Mouse (Mus musculus) liver, embryonic 11.5 days (tissue): Measurements from ENCODE around the gene Lect2. TPM values are rescaled to one million over a fixed set of nuclear protein-coding genes. Genes with fewer than 3 reads are reported as not detected.

ENCODE experiments used
- ATAC-seq: fragments of 200-750 bp; cut with Nextera tagmentation; replicated peaks from 2 replicates; pipeline ENCODE4 v1.8.0; 2017; ENCODE audit warnings: moderate number of reproducible peaks, mild to moderate bottlenecking, moderate TSS enrichment, moderate library complexity; ENCODE audit not compliant: low FRiP score
- DNase-seq: peaks from one replicate; pipeline ENCODE4 v3.0.0-alpha.2; 2017; ENCODE audit warnings: low spot score
- H3K27ac ChIP-seq: fragments of 300-500 bp; sonication (generic); 2 replicates; pipeline ENCODE4 v1.5.1; 2014; ENCODE audit warnings: mild to moderate bottlenecking, low read depth, low read length, control low read depth
- H3K27me3 ChIP-seq: fragments of 300-500 bp; sonication (generic); replicated peaks from 2 replicates; pipeline ENCODE4 v1.6.1; 2014; ENCODE audit warnings: low read length, mixed read lengths; ENCODE audit not compliant: control insufficient read depth, insufficient read depth
- H3K36me3 ChIP-seq: fragments of 300-500 bp; sonication (generic); 2 replicates; pipeline ENCODE4 v1.6.1; 2014; ENCODE audit warnings: mild to moderate bottlenecking, low read length, moderate library complexity, mixed read lengths; ENCODE audit not compliant: control insufficient read depth, insufficient read depth
- H3K4me1 ChIP-seq: fragments of 300-500 bp; sonication (generic); replicated peaks from 2 replicates; pipeline ENCODE4 v1.6.1; 2014; ENCODE audit warnings: low read length, mixed read lengths; ENCODE audit not compliant: control insufficient read depth, insufficient read depth
- H3K4me2 ChIP-seq: fragments of 300-500 bp; sonication (generic); 2 replicates; pipeline ENCODE4 v1.6.1; 2014; ENCODE audit warnings: mild to moderate bottlenecking, control low read depth, moderate library complexity
- H3K4me3 ChIP-seq: fragments of 300-500 bp; sonication (generic); 2 replicates; pipeline ENCODE4 v1.5.1; 2014; ENCODE audit warnings: low read depth, low read length, control low read depth
- H3K9ac ChIP-seq: fragments of 300-500 bp; sonication (generic); 2 replicates; pipeline ENCODE4 v1.6.1; 2014; ENCODE audit warnings: low read depth, low read length, control low read depth
- H3K9me3 ChIP-seq: fragments of 300-500 bp; sonication (generic); 2 replicates; pipeline ENCODE4 v1.6.1; 2016; ENCODE audit warnings: low read length, inconsistent platforms, mixed read lengths; ENCODE audit not compliant: control insufficient read depth
- WGBS: fragments of 180-500 bp; shearing (Covaris S2); extraction: QIAGEN DNeasy Blood & Tissue Kit; methylation state at CpG from one replicate; pipeline ENCODE4 v1.1.7; 2014; 5-methylcytosine and 5-hydroxymethylcytosine counted together
- polyA plus RNA-seq: library from polyadenylated mRNA; unstranded; fragments of >200 nt; fragmentation: Nextera tagmentation; extraction: Ambion mirVana; gene quantifications from 2 replicates; pipeline ENCODE4 v1.2.1, GENCODE M21; 2014

Lect2 gene
- polyA plus RNA-seq, 1 experiment from 2014 or later: 31.8 TPM

DNA sequence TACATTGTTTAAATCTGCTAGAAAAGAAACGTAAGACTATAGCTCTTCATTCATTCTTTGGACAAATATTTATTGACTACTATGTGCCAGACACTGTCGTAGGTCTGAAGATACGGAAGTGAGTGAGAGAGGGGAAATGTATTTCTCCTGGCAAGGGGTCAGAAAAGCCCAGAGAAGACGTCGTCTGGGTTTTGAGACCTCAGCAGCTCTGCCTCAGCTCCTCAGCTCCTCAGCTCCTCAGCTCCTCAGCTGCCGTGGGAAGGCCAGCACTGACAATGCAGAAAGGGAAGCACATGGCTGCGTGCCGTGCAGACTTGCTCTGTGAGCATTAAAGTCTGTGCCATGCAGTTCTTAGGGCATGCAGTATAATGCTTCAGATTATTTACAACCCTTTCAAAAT is 18.6 kb downstream of the Lect2 start:
- 49% methylated on average over 8 of the region's 8 CpGs for WGBS
- Histone ChIP-seq H3K27me3 (no peaks in the 10 kb centered on the region), H3K4me2 (no peak overlapping the region), H3K36me3 (no peaks in the 10 kb centered on the region), H3K9ac (no peak overlapping the region), H3K9me3 (no peaks in the 10 kb centered on the region), H3K27ac (no peak overlapping the region), H3K4me1 (no peaks in the 10 kb centered on the region), H3K4me3 (no peak overlapping the region)
- DNase-seq: peak; percentile 17
- ATAC-seq: no peak

DNA sequence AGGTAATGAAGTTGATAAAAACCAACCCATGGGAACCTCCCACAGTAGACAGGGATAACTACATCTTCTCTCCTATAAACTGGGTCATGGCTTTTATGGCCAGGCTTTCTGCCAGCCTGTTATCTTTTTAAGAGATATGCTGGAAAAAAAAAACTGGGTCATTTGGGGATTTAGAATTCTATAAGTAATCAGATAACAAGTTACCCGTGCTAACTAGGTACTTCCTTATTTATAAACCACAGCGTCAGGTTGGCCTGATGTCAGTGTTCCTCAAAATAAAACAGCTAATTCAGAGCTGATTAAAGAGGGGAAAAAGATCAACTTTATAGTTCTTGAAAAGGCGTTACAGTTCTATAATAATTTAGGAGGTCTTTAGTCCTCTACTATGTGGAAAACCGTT is 19.3 kb downstream of the Lect2 start:
- Histone ChIP-seq H3K9me3 (no peaks in the 10 kb centered on the region), H3K4me3 (no peak overlapping the region), H3K36me3 (no peaks in the 10 kb centered on the region), H3K4me2 (no peak overlapping the region), H3K27me3 (no peaks in the 10 kb centered on the region), H3K4me1 (no peaks in the 10 kb centered on the region), H3K9ac (no peak overlapping the region), H3K27ac (no peak overlapping the region)
- ATAC-seq (no peak), DNase-seq (no peak)
- 54% methylated on average over 4 of the region's 4 CpGs for WGBS

DNA sequence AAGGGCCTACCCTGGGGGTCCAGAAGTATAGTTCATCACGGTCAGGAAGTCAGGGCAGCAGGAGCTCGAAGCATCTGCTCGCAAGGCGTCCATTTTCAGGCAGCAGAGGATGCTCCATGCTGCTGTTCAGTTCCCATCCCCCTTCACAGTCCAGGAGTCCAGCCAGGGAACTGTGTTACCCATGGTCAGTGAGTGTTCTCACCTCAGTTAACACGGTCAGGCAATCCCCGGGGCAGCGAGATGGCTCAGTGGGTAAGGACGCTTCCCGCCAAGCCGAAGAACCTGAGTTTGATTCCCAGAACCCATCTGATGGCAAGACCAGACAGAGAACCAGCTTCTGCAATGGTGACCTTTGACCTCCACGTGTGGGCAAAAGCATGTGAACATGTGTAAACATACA is 20.0 kb downstream of the Lect2 start:
- WGBS: 91% methylated on average over 11 of the region's 11 CpGs
- H3K4me1 ChIP-seq: no peaks in the 10 kb centered on the region
- no peak for DNase-seq
- H3K9ac ChIP-seq: no peak overlapping the region
- H3K27ac ChIP-seq: no peak overlapping the region
- no peaks in the 10 kb centered on the region for H3K9me3 ChIP-seq
- H3K4me2 ChIP-seq: no peak overlapping the region
- no peak for ATAC-seq
- no peak overlapping the region for H3K4me3 ChIP-seq
- H3K36me3 ChIP-seq: no peaks in the 10 kb centered on the region
- H3K27me3 ChIP-seq: no peaks in the 10 kb centered on the region

GRCm38 (mm10) chr13:56527846-56528245 is 20.5 kb downstream of the Lect2 start:
- Histone ChIP-seq H3K27me3 (no peaks in the 10 kb centered on the region), H3K4me1 (no peaks in the 10 kb centered on the region), H3K36me3 (no peaks in the 10 kb centered on the region), H3K4me3 (no peak overlapping the region), H3K9me3 (no peaks in the 10 kb centered on the region), H3K4me2 (no peak overlapping the region), H3K27ac (no peak overlapping the region), H3K9ac (no peak overlapping the region)
- DNase-seq (no peak), ATAC-seq (no peak)
- WGBS: 90% methylated on average over 7 of the region's 7 CpGs

DNA sequence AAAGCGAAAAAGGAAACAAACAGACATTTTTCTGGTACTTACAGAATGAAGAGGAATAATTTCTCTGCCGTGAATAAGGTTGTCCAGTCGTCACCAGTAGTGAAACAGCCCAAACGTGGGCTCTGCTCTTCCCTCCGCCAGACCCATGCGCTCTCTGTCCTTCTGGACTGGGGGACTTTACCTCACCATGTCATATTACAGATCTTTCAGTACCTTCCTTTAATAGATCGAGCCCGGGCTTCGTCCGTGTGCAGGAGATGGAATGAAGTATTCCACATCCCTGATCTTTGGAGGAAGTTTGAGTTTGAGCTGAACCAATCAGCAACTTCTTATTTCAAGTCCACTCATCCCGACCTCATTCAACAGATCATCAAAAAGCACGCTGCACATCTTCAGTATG is 21.4 kb downstream of the Lect2 start:
- H3K27ac ChIP-seq: no peak overlapping the region
- ATAC-seq (no peak), DNase-seq (no peak)
- no peaks in the 10 kb centered on the region for H3K27me3 ChIP-seq
- WGBS: 75% methylated on average over 12 of the region's 12 CpGs
- no peaks in the 10 kb centered on the region for H3K4me1 ChIP-seq
- no peaks in the 10 kb centered on the region for H3K36me3 ChIP-seq
- no peaks in the 10 kb centered on the region for H3K9me3 ChIP-seq
- no peak overlapping the region for H3K4me2 ChIP-seq
- H3K4me3 ChIP-seq: no peak overlapping the region
- H3K9ac ChIP-seq: no peak overlapping the region

DNA sequence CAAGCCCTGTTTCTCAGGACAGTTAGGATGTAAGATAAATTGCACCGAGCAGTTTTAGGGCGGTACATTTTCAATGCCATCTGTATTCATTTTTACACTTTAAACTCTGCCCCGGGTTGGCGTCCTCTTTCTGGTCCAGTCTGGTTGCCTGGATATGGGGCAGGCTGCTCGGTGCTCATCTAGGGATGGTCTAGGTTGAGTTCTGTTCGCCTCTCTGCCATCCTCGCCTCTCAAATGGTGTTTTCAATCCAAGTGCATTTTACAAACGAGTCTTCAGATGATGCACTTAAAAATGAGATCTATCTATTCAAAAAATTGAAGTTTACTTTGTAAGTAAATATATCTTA is 25.5 kb downstream of the Lect2 start:
- Histone ChIP-seq H3K4me1 (no peaks in the 10 kb centered on the region), H3K36me3 (no peaks in the 10 kb centered on the region), H3K4me2 (peak overlapping the region; percentile 97), H3K27ac (no peak overlapping the region), H3K27me3 (no peaks in the 10 kb centered on the region), H3K4me3 (peak overlapping the region; percentile 56), H3K9me3 (no peaks in the 10 kb centered on the region), H3K9ac (peak overlapping the region; percentile 66)
- 7% methylated on average over 8 of the region's 8 CpGs for WGBS
- DNase-seq: no peak
- ATAC-seq: no peak

GRCm38 (mm10) chr13:56522081-56522820 is 26.1 kb downstream of the Lect2 start, which contains the start of gene Fbxl21:
Gene Fbxl21 (plus strand): TSS chr13:56522472.
- DNase-seq: peak; percentile 98
- H3K4me3 ChIP-seq: peak within 1 kb of the TSS; percentile 56
- no peaks in the 10 kb centered on the region for H3K36me3 ChIP-seq
- no peaks in the 10 kb centered on the region for H3K4me1 ChIP-seq
- H3K4me2 ChIP-seq: peak within 1 kb of the TSS; percentile 97
- peak; percentile 98 for ATAC-seq
- peak within 1 kb of the TSS; percentile 66 for H3K9ac ChIP-seq
- H3K9me3 ChIP-seq: no peaks in the 10 kb centered on the region
- no peaks in the 10 kb centered on the region for H3K27me3 ChIP-seq
- H3K27ac ChIP-seq: no peak within 1 kb of the TSS
- WGBS: 2% methylated on average over 56 of the region's 56 CpGs

DNA sequence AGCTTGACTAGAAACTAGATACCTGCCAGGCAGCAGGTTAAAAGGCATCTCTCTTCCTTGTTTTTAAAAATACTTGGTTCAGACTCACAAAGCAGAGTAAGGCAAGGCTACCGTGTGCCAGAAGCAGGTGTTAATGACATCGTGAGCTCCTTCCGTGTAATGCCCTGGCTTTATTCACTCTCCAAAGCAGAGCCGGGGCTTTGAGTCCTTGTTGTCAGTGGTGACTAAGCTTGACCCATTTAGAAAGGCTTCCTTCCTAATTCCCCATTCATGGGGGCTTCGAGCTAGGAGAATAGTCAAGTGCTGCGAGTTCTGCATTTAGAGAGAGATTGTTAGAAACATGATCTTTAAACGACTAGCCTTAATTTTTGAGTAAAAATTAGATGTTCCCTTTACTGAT is 31.5 kb downstream of the Lect2 start:
- no peaks in the 10 kb centered on the region for H3K27me3 ChIP-seq
- ATAC-seq: no peak
- no peak overlapping the region for H3K4me2 ChIP-seq
- no peak overlapping the region for H3K4me3 ChIP-seq
- no peak overlapping the region for H3K27ac ChIP-seq
- H3K36me3 ChIP-seq: no peaks in the 10 kb centered on the region
- H3K9ac ChIP-seq: no peak overlapping the region
- DNase-seq: no peak
- WGBS: 58% methylated on average over 7 of the region's 7 CpGs
- H3K9me3 ChIP-seq: no peaks in the 10 kb centered on the region
- no peaks in the 10 kb centered on the region for H3K4me1 ChIP-seq

DNA sequence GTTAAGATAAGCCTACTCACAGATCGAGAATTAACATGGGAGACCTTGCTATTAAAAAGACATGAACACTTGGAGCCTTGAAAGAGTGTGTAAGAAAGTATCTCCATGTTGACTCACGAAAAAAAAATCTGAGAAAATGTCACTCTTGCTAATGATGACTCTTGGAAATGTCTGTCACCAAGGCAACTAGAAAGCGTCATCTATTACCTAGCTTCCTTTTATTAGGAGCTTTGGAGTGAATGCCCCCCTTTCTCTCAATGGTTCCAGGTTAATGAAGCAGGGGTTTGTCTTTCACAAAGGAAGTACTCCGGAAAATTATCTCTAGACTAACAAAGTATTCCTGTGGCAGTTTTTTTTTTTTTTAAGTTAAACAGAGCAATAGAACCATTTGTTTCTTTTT is 32.0 kb downstream of the Lect2 start:
- no peaks in the 10 kb centered on the region for H3K4me1 ChIP-seq
- WGBS: 70% methylated on average over 4 of the region's 4 CpGs
- DNase-seq (no peak), ATAC-seq (no peak)
- no peaks in the 10 kb centered on the region for H3K9me3 ChIP-seq
- H3K4me3 ChIP-seq: no peak overlapping the region
- no peaks in the 10 kb centered on the region for H3K36me3 ChIP-seq
- no peak overlapping the region for H3K9ac ChIP-seq
- H3K27ac ChIP-seq: no peak overlapping the region
- H3K4me2 ChIP-seq: no peak overlapping the region
- H3K27me3 ChIP-seq: no peaks in the 10 kb centered on the region
